Mouse (Mus musculus) 3T3-L1 (cell line): ENCODE measurements around the gene Adam11.
"Not testable (repeated sequence)": the region's sequence is repeated elsewhere in the genome, so short reads cannot be mapped to it uniquely, and the experiment has no call there.

Source experiments
- DNase-seq: peaks from one replicate; pipeline ENCODE4 v3.0.0-alpha.2; 2015; ENCODE audit warnings: low read depth, low spot score

The Adam11 gene

DNA sequence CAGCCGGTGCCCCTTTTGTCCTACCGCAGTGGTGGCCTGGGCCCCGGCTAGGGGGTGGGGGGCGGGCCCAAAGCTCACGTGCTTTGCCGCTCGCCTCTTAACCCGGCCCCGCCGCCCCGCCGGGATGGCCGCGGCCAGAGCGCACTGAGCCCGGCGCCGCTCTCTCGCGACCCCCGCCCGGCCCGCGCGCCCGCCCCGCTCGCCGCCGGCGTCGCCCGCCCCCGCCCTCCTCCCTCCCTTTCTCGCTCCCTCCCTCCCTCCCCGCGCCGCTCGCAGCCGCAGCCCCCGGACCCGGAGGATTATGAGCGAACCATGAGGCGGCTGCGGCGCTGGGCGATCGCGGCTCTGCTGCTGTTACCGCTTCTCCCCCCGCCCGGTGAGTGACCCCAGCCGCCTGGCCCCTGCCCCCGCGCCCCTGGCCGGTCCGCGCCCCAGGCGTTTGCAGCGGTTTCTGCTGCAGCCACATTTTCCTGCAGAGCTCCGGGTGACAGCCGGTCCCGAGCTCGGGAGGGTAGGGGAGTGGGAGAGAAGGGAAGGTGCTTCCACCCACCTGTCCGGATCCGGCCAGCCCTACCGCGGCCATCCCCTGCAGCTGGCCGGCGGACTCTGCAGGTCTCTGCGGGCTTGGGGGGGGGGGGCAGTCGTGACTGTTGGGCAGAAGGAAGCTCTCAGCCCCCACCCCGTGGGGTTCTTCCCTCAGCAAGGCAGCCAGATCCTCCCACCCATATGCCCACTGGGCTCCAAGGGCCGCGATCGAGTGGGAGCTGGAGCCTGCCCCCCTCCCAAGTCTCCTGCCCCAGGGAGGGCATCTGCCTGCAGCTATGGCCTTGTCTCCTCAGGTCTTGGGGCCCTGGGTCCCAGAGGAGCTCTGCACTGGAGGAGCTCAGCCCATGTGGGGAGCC is at the start of gene Adam11:
TSS of gene Adam11 (plus strand) at position 131 of the 902 bp plus-strand sequence.
- DNase-seq: no peak

GRCm38 (mm10) chr11:102712411-102712810 is 48.8 kb upstream of the Adam11 start:
- DNase-seq: no peak

- not testable (repeated sequence) for DNase-seq
These were observed 46.7 kb upstream of the Adam11 start for GRCm38 (mm10) chr11:102714578-102714977.

DNA sequence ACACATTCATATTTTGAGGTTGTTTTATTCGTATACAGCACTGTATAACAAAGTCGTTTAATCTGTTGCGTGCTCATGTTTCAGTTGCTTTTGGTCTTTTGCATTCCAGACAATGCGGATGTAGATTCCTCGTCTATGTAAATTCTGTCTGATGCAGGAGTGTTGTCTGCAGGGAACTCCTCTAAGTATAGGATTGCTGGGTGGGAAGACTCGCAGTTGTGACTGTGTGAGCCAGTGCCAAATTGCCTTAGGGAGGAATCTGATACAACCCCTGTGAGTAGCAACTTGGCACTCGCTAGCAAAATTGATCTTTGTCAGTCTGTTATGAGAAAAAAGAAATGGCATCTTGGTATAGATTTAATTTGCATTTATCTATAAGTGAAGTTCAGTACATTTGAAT is 45.1 kb upstream of the Adam11 start:
- peak; percentile 38 for DNase-seq

DNA sequence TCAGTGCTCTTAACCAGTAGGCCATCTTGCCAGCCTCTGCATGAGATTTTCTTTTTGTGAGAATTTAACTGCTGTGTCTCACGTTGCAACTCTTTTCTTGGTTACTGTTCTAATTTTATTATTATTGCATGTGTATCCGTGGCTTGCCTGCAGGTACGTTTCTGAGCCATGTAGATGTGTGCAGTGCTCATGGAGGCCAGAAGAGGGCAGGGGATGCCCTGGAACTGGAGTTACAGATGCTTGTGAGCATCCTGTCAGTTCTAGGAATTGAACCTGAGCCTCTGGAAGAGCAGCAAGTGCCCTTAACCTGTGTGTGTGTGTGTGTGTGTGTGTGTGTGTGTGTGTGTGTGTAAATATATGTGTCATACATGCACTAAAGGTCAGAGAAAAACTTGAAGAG is 35.7 kb upstream of the Adam11 start:
- peak; percentile 54 for DNase-seq

DNA sequence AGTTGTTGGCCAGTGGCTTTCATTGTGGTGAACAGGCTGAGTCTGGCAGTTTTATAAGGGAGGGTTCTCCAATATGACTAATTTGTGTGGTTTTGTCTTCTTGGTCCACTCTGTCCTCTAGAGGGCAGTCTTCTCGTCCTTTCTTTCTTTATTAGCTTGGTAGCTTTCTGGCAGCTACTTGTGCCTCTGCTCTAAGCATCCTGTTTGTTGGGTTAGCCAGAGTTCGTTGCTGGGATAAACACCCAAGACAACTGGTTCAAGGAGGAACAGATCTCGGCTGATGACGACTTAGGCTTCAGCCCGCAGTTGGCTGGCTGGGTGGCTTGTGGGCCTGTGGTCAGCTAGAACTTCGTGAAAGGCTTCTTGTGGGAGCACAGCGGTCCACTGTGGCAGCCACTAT is 32.6 kb upstream of the Adam11 start:
- DNase-seq: peak; percentile 97

- DNase-seq: peak; percentile 72
These were observed 31.4 kb upstream of the Adam11 start for GRCm38 (mm10) chr11:102729835-102730234.

DNA sequence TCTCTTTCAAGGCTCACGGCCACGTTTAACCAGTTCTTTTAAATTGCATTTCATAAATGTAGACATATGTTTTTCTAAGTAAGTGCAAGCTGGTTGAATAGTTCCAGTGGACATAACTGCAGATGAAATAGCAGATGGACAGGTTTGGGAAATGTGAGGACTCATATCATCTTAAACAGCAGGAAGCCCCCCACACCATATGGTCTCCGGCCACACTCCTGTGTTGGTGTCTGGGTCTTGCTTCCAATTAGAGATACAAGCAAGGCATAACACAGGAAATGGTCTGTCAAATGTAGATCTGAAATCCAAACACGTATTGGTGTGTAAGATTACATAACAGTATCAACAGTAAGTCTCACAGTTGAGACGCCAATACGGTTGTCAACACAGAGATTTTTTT is 29.9 kb upstream of the Adam11 start:
- no peak for DNase-seq

DNA sequence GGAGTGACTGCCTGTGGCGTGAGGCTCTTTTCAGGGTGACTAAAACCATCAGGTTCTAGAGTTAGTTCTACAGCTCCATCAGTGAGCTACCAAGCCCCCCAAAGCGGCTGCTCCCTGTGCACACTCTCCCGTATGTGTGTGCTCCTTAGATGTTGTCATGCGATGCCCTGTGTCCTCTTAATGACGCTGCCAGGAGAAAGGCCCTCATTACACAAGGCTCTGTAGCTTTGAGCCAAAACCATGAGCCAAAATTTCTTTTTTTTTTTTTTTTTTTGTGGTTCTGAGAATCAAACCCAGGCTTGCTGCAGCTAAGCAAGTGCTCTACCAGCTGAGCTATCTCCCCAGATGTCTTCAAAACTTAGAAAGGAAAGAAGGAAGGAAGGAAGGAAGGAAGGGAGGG is 28.1 kb upstream of the Adam11 start:
- no peak for DNase-seq

GRCm38 (mm10) chr11:102734961-102735360 is 26.3 kb upstream of the Adam11 start:
- no peak for DNase-seq

GRCm38 (mm10) chr11:102738046-102738445 is 23.2 kb upstream of the Adam11 start:
- DNase-seq: no peak

DNA sequence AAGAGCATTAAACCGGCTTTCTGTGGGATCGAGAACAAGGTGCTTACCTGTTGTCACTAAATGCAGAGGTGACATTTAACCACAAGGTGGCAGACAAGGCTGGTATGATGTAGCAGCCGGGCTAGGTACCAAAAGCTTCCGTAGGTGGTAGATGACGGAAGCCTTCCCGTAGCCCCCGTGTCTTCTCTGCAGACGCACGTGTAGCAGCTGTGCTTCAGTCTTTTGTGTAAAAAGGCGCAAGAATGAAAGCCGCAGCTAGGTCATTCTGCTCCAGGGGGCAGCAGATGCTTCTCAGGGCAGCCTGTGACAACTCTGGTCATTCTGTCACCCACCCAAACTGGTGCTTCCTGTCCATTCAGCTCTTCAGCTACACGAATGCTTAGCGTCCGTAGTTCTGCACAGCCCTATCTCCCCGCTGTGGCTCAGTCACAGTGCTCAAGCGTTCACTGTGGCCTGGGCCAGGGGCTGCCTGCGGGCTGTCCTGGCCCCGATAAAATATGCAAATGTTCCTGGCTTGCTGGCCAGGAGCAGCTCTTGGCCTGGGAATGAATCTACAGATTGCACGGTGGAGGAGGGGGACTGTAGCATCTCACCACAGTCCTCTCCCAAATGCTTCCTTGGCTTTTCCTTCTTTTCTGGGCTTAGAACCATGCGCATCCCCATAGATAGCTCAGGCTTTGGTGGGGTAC is 21.8 kb upstream of the Adam11 start:
- peak; percentile 50 for DNase-seq

GRCm38 (mm10) chr11:102740634-102741033 is 20.6 kb upstream of the Adam11 start:
- no peak for DNase-seq

GRCm38 (mm10) chr11:102741129-102741950 is 19.9 kb upstream of the Adam11 start:
- no peak for DNase-seq

DNA sequence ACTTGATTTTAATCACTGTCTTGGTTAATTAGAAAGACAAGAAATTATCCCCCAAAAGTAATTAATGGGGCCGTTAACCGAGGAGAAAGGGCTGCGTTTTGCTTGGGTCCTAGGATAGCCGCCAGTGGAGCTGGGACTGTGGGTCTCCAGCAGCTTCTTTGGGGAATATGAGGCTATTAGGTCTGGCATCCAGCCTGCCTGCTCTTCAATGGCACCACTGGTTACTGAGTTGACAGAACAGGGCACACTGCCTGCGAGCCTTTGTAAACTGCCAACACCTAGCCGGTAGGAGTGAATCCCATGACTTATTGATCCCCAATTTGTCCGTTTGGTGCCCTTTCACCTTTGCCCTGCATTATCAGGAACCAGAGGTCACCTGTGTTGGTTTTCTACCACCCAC is 19.2 kb upstream of the Adam11 start:
- no peak for DNase-seq

GRCm38 (mm10) chr11:102742843-102743242 is 18.4 kb upstream of the Adam11 start:
- no peak for DNase-seq

DNA sequence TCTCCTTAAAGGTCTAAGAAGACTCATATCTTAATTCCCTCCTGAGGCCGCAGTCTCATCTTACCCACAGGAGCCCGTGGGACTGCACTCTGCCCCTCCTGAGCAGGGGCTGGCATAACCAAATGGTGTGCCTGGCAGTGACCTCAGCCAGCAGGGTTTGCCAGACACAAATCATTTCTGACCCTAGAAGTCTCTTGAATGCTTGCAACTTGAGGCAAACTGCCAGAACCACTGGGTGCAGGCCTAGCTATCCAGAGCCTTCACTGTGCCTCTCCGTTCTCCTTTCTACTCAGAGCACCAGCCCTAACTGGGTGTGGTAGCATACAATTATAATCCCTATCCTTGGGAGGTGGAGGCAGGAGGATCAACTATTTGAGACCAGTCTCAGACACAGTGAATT is 16.5 kb upstream of the Adam11 start:
- DNase-seq: no peak

- no peak for DNase-seq
These were observed 13.4 kb upstream of the Adam11 start for GRCm38 (mm10) chr11:102747866-102748265.

DNA sequence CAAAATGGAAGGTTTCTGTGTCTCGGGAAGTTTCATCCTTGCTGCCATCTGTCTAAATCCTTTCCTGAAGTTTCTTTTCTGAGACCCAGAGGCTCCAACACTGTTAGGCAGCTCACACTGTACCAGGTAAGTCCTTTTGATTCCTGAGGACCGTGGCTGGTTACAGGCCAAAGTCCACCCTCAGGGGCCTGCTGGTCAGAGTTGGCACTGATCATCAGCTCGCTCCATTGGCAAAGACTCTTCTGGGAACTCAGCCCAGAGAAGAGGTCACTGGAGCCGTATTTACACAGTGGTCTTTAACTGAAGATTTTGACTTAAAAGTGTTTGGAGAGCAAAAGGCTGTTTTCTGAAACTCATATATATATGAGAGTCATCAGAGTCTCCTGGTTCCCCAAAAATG is 12.9 kb upstream of the Adam11 start:
- peak; percentile 40 for DNase-seq

DNA sequence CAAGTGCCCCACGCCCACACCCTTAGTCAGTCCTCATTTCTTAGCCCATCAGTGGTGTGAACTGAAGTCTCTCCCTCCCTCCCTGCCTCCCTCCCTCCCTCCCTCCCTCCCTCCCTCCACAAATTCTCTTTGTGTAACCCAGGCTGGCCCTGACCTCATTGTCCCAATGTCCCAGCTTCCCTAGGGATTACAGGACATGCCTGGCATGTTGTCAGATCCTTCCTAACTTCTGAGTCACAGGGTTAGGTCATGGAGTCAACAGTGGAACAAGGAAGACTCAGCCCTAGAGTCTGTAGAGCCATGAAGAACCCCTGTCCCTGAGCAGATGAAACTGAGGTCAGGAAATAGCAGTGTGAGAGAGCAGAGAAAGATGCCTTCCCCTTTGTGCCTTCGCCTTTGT is 11.5 kb upstream of the Adam11 start:
- peak; percentile 41 for DNase-seq

GRCm38 (mm10) chr11:102752896-102753590 is 8.2 kb upstream of the Adam11 start:
- no peak for DNase-seq
